8 mouse cellular contexts compared by ENCODE assay signal in genomic region chr4:95556663-95557332, GRCm38 (mm10). TPM values are rescaled to one million over a fixed set of nuclear protein-coding genes. Genes with fewer than 3 reads are reported as not detected.
DNase-seq lines count a peak whose midpoint lies in the region; ATAC-seq and TF ChIP-seq lines count a peak whose summit lies in the region.

No protein-coding gene starts in this region.

- peak; percentile 21 for DNase-seq in cerebellum, adult 9-10 months
- no peak for DNase-seq in cerebellum, adult 9-11 months
- no peak for DNase-seq in thymus, adult 2 months
- no peak for DNase-seq in thymus, adult 18-20 months
- no peak for DNase-seq in liver, embryonic 13.5 days
- DNase-seq in frontal cortex, postnatal 25 days (ENCODE audit: low spot score in 2 of 2): no peak
- DNase-seq in B cell, adult 2 months: no peak
- no peak for DNase-seq in layer of hippocampus, adult 11-12 months (ENCODE audit: low spot score)

- WGBS in thymus, adult 2 months: 34% methylated on average over 16 of the region's 16 CpGs
- WGBS in liver, embryonic 13.5 days (ENCODE audit: insufficient replicate concordance): 36% methylated on average over 16 of the region's 16 CpGs

- H3K27ac ChIP-seq in thymus, adult 2 months (ENCODE audit: control insufficient read depth, insufficient read depth, low read length): no peak overlapping the region
- H3K27ac ChIP-seq in liver, embryonic 13.5 days: 0 out of 2 replicates have a peak overlapping the region, but pooled peaks have one; percentile 18

- no peaks in the 10 kb centered on the region for H3K27me3 ChIP-seq in thymus, adult 2 months (ENCODE audit: control insufficient read depth, insufficient read depth, low read length)
- H3K27me3 ChIP-seq in liver, embryonic 13.5 days: no peaks in the 10 kb centered on the region

- H3K9ac ChIP-seq in liver, embryonic 13.5 days: peak overlapping the region; percentile 31

- peak overlapping the region; percentile 58 for H3K4me2 ChIP-seq in liver, embryonic 13.5 days

- H3K9me3 ChIP-seq in liver, embryonic 13.5 days (replicated peaks): no peaks in the 10 kb centered on the region

- no peak for TF ChIP-seq POLR2A in thymus, adult 2 months (IDR thresholded peaks at IDR 0.05; ENCODE audit: control insufficient read depth, extremely low read depth, insufficient read depth, low read length, poor library complexity)

- H3K4me3 ChIP-seq in thymus, adult 2 months (ENCODE audit: control insufficient read depth, insufficient read depth, low read length): peak overlapping the region; percentile 9; the same call in 1 of the 2 replicates
- H3K4me3 ChIP-seq in liver, embryonic 13.5 days (replicated peaks): peak overlapping the region; percentile 48

- H3K36me3 ChIP-seq in thymus, adult 2 months (ENCODE audit: control insufficient read depth, insufficient read depth, low read length): no peaks in the 10 kb centered on the region
- no peaks in the 10 kb centered on the region for H3K36me3 ChIP-seq in liver, embryonic 13.5 days

- ATAC-seq in liver, embryonic 13.5 days (ENCODE audit: low read depth): peak; percentile 33; the same call in 1 of the 2 replicates

- TF ChIP-seq CTCF in thymus, adult 2 months (IDR thresholded peaks at IDR 0.05; ENCODE audit: borderline replicate concordance, control insufficient read depth, extremely low read depth, insufficient read depth, low read length, poor library complexity): no peak

- H3K4me1 ChIP-seq in thymus, adult 2 months (replicated peaks; ENCODE audit: control insufficient read depth, insufficient read depth, low read length): peaks cover 3% of the 10 kb centered on the region
- H3K4me1 ChIP-seq in liver, embryonic 13.5 days (replicated peaks): peaks cover 12% of the 10 kb centered on the region

RNA-seq across cellular contexts. Expression of gene Fggy, which starts 0.5 kb away (rescaled TPM):
- 4.4 and 4.8 TPM in 2 replicates for polyA plus RNA-seq in thymus, adult 2 months (2012; rRNA removed)
- 13.9 and 14.8 TPM in 2 replicates for polyA plus RNA-seq in liver, embryonic 13.5 days (2015; fragmentation: Nextera tagmentation; extraction: Ambion mirVana)
